Mouse (Mus musculus) left cerebral cortex, postnatal 10 days (tissue): ENCODE measurements around the gene Gpr34. TPM values are rescaled to one million over a fixed set of nuclear protein-coding genes. Genes with fewer than 3 reads are reported as not detected.

Source experiments
- DNase-seq, 2 experiments: peaks; one replicate each; pipeline ENCODE4 v3.0.0; 2021 to 2022; ENCODE audit warnings: low spot score in 2 of 2, mixed read lengths in 1 of 2; ENCODE audit errors: extremely low spot score in 1 of 2
- intact Hi-C: fragments of 180-260 bp; cut with DNase I; formaldehyde crosslinking; loops from one replicate; pipeline ENCODE4 v1.15.1; 2025
- microRNA-seq: library from miRNA; unstranded; fragments of <30 nt; microRNA quantifications from one replicate; pipeline ENCODE4 v1.2.0, GENCODE M21; 2022
- total RNA-seq, 2 experiments: library from RNA; stranded (reverse); gene quantifications; 2 replicates each; pipeline ENCODE4 v1.2.3; 2021

Gpr34 gene
- total RNA-seq, 2 experiments from 2014 or later = 12.2 to 15.6 TPM

DNA sequence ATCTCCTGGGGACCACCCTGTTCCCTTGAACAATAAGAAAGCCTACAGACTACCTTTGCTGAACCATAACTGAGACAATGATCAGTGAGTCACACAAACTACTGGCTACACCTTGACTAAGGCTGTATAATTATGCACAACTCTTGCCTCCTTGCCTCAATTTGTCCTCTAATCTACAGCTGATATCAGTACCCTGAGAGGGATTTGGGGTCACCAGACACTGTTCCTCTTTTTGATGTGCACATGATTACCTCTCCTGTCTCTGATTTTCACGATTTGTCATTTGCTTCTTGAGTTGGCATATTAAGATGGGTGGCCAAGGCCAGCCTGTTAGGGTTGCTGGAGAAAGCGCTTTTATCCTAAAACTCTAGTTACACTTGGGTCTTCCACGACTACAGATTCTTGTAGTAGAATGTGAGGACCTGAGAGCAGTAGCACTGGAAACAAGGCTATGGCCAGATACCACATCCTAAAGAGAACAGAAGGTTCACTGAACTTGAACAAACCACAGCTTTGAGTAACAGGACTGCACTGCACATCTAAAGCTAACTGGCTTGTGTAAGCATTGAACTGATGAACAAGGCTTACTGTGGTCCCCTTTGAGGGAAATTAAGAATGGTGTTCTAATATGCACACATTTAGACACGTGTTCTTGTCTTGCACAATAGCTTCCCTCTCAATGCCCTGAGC lies 27.5 kb downstream of the Gpr34 start:
- intact Hi-C loops = loop anchor here (5.0 kb wide), 2 partner anchors 377 to 437 kb away; partner anchors contain the start of gene Ddx3x
- DNase-seq = no peak

GRCm38 (mm10) chrX:13661063-13661462 lies 29.2 kb downstream of the Gpr34 start, which contains the start of gene Gpr82:
Gene Gpr82, plus strand, starts transcription at chrX:13661363.
- DNase-seq = no peak
- intact Hi-C loops = no loop called here

GRCm38 (mm10) chrX:13668867-13669266 lies 37.0 kb downstream of the Gpr34 start:
- no peak for DNase-seq
- intact Hi-C loops = no loop called here

GRCm38 (mm10) chrX:13670342-13670741 lies 38.5 kb downstream of the Gpr34 start:
- no peak for DNase-seq
- intact Hi-C loops = no loop called here

DNA sequence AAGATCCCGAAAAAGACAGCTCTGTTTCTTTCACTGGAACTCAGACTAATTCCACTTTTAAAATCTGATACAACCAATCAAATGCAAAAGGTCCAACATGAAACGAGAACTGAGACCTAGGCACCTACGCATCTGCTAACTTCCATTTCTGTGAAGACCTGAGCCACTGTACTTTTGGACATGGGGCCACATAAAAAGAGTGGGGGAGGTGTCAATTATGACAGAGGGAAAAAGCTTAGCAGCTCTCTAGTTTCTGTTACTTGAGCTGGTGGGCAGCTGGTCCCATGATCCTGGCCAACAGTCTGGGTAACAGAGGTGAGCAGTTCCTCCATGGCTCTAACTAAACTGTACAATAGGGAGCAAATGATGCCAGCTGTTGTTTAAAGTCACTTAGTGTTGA lies 41.1 kb downstream of the Gpr34 start:
- intact Hi-C loops = no loop called here
- no peak for DNase-seq

- intact Hi-C loops = no loop called here
Measured at GRCm38 (mm10) chrX:13681748-13682147, 49.9 kb downstream of the Gpr34 start.

DNA sequence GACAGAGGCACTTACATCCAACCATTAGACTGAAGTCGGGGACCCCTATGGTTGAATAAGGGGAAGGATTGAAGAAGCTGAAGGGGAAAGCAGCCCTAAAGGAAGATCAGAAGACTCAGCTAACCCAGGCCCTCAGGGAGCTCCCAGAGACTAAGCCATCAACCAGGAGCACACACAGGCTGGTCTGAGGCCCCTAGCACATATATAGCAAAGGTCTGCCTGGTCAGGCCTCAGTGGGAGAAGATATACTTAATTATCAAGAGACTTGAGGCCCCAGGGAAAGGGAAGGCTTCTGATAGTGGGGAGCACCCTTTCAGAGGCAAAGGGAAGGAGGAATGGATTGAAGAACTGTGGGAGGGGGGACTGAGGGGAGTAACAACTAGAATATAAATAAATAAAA lies 54.7 kb downstream of the Gpr34 start:
- no peak for DNase-seq
- intact Hi-C loops = no loop called here

More at GRCm38 (mm10) chrX:13681748-13682147, 49.9 kb downstream of the Gpr34 start:
- no peak for DNase-seq

DNA sequence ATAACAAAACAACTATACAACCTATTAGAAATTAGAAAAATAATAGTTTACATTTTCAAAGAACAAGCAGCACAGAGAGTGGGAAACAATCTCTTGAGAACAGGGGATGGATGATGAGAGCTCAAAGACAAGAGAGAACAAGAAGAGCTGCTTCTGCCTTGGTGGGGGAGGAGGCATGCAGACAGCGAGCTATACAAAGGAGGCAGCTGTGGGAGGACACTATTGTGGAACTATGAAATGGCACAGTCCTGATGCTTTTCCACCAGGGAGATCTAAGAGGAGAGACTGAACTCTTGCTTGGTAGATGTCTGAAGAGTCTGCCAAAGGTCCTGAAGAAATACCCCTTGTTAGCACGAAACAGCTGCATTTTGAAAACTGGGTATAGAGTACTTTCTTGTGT lies 56.5 kb downstream of the Gpr34 start:
- intact Hi-C loops = no loop called here
- DNase-seq = no peak

Small RNA genes within 50 kb of the gene (microRNA-seq; reads per million reads assigned to microRNA genes)
- gene Gm25246 = not detected

Other genes starting within 250 kb of the Gpr34 start
- gene Nyx, start 166.0 kb upstream of the Gpr34 start, total RNA-seq = under 1 TPM; 0.41 to 0.60 TPM
- not detected for gene Gpr82, start 29.3 kb downstream of the Gpr34 start, total RNA-seq
- 100 to 1,000 TPM; 166 to 177 TPM for gene Cask, start 219.3 kb downstream of the Gpr34 start, total RNA-seq